Mouse (Mus musculus) ES-Bruce4 (cell line): ENCODE measurements around the gene Zfp974.
"Not testable (repeated sequence)": the region's sequence is repeated elsewhere in the genome, so short reads cannot be mapped to it uniquely, and the experiment has no call there.

Source experiments
- CTCF ChIP-seq: IDR thresholded peaks from one replicate; pipeline ENCODE4 v1.8.1; 2011; ENCODE audit warnings: low read depth, low read length
- EP300 ChIP-seq: IDR thresholded peaks from 2 replicates; pipeline ENCODE4 v1.6.1; 2011; ENCODE audit warnings: low read depth, low read length; ENCODE audit not compliant: insufficient read depth

DNA sequence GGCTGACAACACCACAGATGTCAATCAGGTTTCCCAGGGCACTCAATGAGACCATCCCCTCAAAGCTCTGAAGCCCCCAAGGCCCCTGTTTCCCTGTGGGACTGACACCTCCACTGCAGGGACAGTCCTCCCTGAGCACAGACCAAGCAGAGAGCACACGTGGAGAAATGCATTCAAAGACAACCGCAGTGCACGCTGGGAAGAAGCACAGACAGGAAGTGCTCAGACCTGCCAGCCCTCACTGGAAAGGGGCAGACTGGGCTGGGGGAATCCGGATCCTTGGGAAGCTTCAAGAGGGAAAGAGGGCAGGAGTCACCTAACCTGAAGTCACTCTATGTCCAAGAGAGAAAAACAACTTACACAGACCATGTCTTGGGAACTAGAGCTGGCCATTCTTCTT is 2.2 kb downstream of the Zfp974 start:
- TF ChIP-seq CTCF, EP300: not testable (repeated sequence)
